Mouse (Mus musculus): ENCODE results near the gene Mpp6. TPM values are rescaled to one million over a fixed set of nuclear protein-coding genes. Genes with fewer than 3 reads are reported as not detected.

Mpp6 gene
- total RNA-seq (2021) = 100 to 1,000 TPM; 148 to 154 TPM
- long read RNA-seq, experiment 1, transcript Mpp6-205 (3 exons, 616 nt) = minor isoform, 5 of 178 reads
- long read RNA-seq, experiment 1, transcript Mpp6-201 (14 exons, 1,896 nt) = minor isoform, 17 of 178 reads
- long read RNA-seq, experiment 1, transcript Mpp6-203 (14 exons, 2,222 nt) = major isoform, 105 of 178 reads
- long read RNA-seq, experiment 1, partial matches to known transcripts = 3 of 178 reads
- long read RNA-seq, experiment 1, other reads (novel, unspliced or antisense) = 44 of 178 reads
- long read RNA-seq, experiment 2, transcript Mpp6-203 (14 exons, 2,222 nt) = major isoform, 115 of 188 reads
- long read RNA-seq, experiment 2, transcript Mpp6-201 (14 exons, 1,896 nt) = minor isoform, 13 of 188 reads
- long read RNA-seq, experiment 2, transcript Mpp6-205 (3 exons, 616 nt) = minor isoform, 5 of 188 reads
- long read RNA-seq, experiment 2, transcript Mpp6-202 (13 exons, 2,161 nt) = minor isoform, 17 of 188 reads
- long read RNA-seq, experiment 2, partial matches to known transcripts = 2 of 188 reads
- long read RNA-seq, experiment 2, other reads (novel, unspliced or antisense) = 32 of 188 reads

DNA sequence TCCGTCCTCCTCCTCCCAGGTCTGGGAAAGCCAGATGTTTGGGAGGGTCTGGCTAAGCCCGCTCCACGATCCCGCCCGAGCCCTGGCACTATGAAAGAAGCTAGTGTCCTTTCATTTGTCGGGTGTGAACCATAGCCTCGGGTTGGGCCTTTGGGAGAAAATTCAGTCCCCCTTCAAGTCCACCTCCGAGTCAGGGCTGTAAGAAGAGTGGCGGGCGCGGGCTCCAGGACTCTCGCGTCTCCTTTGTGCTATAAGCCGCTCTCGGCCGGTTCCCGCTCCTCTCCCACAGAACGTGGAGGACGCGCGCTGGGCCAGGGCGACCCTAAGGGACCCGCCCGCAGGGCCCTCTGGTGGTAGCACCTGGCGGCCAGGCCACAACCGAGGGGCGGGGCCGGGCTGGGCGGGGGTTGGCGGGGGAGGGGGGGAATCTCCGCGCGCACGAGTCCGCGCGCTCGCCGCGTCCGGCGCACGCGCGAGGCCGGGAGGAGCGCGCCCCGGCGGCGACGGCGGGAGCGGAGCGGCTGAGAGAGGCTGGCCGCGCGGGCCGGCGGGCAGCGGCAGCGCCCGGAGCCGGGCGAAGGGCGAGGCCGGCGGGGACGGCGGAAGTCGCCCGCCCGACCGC lies at the start of gene Mpp6:
Gene Mpp6, plus strand, starts transcription at position 485 of the 622 bp plus-strand sequence.
- DNase-seq = peak; percentile 86

- DNase-seq = no peak
These were observed 43.9 kb upstream of the Mpp6 start for GRCm38 (mm10) chr6:50066172-50066571.

DNA sequence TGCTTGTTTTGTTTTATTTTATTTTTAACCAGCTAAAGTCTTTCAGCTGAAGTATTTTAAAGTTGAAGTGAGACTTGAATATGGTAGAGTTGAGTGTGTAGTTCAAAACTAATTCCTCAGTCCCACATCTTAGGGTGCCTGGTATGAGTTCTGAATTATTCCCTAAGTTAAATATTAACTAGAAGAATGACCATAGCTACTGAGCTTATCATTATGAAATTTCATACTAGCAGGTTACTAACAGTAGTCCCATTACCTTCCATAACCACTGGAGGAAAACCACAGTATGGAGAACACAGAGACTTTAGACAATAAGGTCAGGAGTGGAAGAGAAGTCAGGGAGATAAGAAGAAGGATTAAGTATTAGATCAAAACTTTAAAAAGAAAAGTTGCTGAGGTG lies 41.6 kb upstream of the Mpp6 start:
- DNase-seq = no peak

- no peak for DNase-seq
These were observed 34.8 kb upstream of the Mpp6 start for GRCm38 (mm10) chr6:50075248-50075647.

GRCm38 (mm10) chr6:50076473-50076872 lies 33.6 kb upstream of the Mpp6 start:
- DNase-seq = no peak

DNA sequence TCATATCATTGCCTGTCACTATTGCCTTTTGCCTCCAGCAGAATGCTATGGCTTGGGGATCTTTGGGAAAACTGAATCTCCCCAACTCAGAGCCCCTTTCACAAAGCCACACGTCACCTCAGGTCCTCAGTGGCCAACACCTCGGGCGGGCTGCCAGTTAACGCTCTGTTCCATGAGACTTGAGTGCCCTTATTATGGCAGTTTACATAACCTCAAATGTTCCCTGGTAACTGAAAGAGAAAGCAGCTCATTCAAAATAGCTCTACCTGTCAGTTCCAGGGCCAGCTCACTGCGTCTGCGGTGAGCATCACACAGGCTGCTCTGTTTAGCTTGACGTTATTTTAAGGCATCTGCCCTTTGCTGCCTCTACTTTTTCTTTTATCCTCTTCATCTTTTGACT lies 29.6 kb upstream of the Mpp6 start:
- DNase-seq = no peak

GRCm38 (mm10) chr6:50085206-50085605 lies 24.8 kb upstream of the Mpp6 start:
- no peak for DNase-seq

- DNase-seq = no peak
These were observed 20.7 kb upstream of the Mpp6 start for GRCm38 (mm10) chr6:50089333-50089732.

GRCm38 (mm10) chr6:50090221-50090620 lies 19.8 kb upstream of the Mpp6 start:
- no peak for DNase-seq

GRCm38 (mm10) chr6:50091462-50092154 lies 18.4 kb upstream of the Mpp6 start:
- DNase-seq = no peak

DNA sequence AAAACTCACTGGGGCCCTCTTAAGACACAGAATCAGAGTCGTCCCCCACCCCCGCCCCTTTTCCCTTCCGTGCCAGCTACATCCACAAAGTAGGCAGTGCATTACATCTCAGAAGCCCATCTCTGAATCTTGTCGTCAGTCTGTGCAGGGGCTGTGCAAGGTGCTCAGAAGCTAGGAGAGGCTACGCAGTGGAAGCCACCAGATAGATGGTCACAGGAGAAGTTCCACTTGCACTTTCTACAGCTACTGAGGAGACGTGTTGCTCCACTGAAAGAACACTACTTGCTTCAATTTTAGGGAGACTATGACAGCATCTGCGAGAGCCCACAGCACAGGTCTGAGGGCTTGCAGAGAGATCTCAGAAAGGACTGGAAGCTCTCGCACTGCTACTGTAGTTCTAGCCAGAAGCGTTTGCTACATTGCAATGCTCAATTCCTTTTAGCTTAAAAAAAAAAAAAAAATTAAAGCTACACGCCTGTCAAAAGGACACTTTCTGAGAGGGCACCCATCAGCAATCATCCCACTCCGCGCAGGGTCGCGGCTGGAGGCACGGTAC lies 762 bp upstream of the Mpp6 start:
- no peak for DNase-seq

DNA sequence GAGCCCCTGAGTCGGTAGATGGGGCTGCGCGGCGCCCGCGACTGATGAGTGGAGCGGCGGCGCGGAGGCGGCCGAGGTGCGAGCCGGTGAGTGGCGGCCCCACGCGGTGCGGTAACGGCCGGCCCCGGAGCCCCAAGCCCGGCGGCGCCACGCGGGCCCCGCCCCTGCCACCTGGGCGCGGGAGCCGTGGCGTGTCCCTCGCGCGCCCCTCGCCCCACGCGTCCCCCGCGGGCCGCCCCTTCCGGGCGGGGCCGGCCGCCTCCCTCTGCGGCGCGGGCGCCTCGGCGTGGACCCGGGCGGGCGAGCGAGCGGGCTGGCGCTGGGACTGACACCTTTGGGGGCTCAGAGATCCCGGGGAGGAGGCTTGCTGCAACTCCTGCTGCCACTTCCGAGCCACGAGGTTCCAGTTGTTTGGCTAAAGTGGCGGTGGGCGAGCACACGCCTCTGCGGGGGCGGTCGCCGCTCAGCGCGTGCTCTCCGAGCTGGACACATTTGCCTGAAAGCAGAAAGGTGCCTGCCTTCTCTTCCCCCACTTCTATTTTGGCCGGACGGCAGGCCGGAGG lies 419 bp downstream of the Mpp6 start:
- peak; percentile 49 for DNase-seq

DNA sequence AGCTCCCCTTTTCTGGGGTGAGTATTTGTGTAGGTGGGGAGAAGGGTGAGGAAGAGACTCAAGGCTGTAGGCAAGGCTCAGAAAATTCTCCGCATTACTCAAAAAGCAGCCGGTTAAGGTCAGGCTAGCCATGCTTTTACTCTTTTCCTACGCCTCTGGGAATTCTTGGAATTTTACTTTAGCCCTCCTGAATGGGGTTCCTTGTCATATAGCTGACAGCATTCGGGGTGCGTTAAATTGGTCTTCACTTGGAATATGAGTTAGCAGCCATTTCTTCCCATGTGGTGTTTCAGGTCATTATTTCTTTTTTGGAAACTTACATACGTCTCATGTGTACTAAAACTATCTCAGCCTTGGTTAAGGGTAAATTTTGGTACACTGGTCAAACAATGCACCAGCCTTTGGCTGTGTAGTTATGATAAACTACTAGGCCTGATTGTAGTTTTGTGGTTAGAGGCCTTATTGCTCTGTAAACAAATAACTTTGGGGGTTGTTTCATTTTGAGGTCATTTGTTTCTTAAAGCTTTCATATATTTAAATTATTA lies 1.1 kb downstream of the Mpp6 start:
- DNase-seq = no peak

DNA sequence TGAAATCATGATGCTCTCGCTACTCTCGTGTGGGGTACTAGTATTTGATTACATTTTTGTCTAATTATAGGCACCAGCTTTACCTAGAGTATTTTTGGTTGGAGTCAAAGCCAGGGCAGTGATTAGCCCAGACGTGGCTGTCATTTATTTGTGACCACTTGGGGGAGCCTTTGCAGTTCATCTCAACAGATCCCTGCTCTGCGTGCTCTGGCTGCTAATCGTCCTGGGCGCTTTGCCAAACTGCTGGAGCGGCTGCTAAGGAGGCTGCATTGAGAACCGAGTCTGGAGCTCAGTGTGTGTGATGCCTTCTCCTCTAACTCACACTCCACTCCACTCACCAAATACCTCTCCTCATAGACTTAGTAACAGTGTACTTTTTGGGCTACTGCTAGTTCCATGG lies 2.7 kb downstream of the Mpp6 start:
- DNase-seq = peak; percentile 99

DNA sequence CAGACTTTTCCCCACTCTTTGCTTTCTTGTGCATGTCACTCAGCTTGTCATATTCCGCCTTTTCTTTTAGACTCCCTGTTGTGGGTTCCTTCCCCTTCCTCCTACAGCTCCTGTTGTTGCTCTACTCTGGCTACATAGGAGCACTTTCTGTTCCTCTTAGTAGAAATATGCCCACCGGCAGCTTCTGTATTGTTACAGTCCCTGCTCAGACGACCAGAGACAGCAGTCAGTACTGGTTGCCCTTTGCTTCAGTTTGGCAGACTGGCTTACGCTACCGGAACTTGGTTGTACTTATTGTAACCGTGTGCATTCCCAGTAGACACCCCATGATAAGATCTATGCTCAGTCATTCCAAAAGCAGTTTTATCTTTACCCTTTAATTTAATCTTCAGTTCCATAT lies 4.2 kb downstream of the Mpp6 start:
- DNase-seq = no peak

- DNase-seq = no peak
These were observed 10.9 kb downstream of the Mpp6 start for GRCm38 (mm10) chr6:50120931-50121330.

DNA sequence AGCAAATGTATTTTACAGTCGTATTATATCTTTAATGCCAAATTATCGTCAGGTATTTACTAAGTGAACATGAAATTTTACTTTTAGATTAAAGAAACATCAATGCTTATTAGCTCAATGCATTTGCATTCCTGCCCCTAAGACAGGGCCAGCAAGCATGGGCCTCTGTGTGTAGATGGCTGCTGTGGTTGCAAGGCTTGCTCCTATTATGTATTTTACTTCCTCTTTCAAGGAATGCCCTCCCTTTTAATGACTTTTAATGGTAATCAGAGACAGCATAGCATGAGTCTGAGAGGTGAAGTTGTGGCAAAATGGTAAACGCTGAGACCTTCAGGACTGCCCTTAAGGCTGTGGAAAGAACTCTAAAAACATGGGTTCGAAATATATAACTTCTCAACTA lies 12.8 kb downstream of the Mpp6 start:
- no peak for DNase-seq

DNA sequence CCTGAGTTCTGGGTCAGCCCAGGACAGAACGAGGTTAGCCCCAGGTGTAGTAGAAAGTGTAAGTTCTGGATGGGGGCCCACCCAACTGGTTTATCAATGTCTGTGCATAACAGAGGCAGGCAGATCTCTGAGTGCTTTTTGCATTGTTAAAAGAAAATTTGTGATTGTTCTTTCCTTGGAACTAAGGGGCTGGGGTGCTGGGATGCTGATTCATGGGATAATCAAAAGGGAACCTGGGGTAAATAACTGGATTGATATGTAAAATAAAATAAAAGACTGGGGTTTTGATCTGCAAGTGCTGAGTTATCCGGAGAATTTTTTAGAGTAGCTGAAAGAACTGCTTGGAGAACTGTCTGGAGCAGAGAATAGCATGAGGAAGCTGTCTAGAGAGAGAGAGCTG lies 14.2 kb downstream of the Mpp6 start:
- DNase-seq = no peak

- no peak for DNase-seq
These were observed 16.3 kb downstream of the Mpp6 start for GRCm38 (mm10) chr6:50126331-50126730.

DNA sequence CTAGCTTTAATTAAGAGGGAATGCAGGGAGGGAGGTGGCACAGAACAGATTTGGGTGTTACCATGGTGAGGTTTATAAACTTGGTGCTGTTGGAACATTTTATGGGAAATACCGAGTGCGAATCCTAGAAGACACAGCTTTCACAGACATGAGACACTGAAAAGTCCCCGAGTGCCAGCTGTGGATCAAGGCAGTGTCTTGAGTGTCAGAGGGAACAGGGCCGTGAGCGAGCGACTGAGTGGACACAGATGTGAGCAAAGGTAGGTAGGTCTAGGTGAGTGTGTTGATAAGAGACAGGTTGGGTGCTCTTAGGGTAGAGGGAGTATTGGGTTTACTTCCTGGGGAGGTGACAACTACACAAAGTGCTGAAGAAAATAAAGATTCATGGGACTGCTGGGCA lies 17.5 kb downstream of the Mpp6 start:
- no peak for DNase-seq

DNA sequence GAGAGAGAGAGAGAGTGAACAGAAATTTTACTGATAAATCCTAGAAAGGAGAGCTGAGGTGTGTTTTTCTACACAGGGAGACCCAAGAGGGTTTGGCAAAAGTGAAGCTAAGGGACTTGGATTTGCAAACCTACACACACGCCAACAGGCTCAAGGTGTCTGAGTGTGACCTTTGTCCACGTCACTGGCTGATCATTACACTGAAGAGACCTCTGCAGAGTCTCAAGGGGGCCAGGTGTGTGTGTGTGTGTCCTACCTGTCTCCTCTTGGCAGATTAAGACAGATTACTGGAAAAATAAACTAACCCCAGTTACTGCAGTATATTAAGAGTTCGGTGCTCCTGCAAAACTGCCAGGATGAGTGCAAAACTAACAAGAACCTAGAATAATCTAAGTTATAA lies 27.6 kb downstream of the Mpp6 start:
- DNase-seq = no peak

GRCm38 (mm10) chr6:50139526-50139925 lies 29.5 kb downstream of the Mpp6 start:
- no peak for DNase-seq

All from gastrocnemius, postnatal 10 days (tissue).